Mouse (Mus musculus): ENCODE measurements around the gene Atp11c.
A peak's percentile ranks its signal among the peaks of the same experiment; 100 is the strongest.

Gene Atp11c

DNA sequence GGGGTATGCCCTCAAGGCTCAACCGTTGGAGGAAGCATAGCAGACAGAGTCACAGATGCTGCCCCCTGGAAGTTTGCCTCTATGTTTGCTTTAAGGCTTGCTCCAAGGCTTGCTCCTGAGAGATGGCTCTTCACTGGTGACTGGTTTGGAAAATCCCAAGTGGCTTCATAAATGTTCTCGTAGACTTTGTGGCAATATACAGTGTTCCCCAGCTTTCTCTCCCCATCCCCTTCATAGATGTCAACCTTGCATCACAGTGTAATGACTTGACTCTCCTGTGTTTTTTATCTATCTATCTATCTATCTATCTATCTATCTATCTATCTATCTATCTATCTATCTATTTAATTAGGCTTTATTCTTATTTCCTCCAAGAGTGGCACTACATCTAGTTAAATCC is at the start of gene Atp11c:
TSS of gene Atp11c (minus strand) at position 101 of the 400 bp plus-strand sequence.
- DNase-seq: no peak

DNA sequence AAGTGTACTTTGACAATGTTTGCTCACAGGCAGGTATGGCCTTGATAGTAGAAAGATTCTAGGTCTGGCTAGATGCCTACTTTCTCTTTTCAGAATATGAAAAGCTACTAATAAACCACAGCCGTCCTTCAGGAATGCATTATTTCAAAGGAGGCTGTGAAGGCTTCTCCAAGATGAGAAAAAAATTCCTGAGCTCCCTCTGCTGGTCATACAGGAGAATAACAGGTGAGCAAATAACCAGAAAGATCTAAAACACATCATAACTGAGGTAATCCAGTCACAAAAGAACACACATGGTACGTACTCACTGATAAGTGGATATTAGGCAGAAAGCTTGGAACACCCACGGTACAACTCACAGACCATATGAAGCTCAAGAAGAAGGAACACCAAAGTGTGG is 16.7 kb upstream of the Atp11c start:
- peak; percentile 50 for DNase-seq

- no peak for DNase-seq
Measured at GRCm38 (mm10) chrX:60570539-60570938, 22.0 kb downstream of the Atp11c start.

GRCm38 (mm10) chrX:60569047-60569446 is 23.5 kb downstream of the Atp11c start:
- DNase-seq: no peak

- no peak for DNase-seq
Measured at GRCm38 (mm10) chrX:60555242-60555641, 37.3 kb downstream of the Atp11c start.

GRCm38 (mm10) chrX:60547444-60548304 is 44.8 kb downstream of the Atp11c start:
- DNase-seq: peak; percentile 60

DNA sequence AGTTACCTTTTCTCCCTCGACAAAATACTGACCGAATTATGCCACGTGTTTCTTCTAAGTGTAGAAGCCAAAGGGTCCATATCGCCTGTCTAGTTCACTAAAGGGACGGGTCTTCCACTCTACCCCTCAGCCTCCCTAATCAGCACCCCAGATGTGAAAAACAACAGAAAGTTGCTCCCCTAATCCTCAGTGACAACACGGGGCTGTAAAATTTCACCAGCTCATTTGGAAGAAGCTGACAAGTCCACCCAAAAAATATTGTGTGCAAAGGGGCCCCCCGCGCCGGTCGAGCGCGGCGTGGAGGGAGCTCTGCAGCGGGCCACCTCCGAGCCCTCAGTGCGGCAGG is 45.4 kb downstream of the Atp11c start:
- DNase-seq: no peak

DNA sequence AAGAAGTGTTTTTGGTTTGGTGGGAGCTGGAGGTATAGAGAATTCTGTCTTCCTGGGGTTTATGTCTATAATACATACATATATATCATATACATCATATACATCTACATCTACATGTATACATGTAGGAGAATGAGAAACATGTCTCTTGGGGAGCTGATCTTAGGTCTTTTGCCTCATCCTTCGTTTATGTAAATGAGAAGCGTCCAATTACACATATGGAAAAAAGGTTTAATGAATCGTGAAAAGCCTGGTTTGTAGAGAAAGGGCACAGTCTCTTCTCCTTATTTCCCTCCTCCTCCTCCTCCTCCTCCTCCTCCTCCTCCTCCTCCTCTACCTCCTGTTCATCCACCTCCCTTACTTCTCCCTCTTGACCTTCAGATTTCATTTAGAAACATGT is 46.6 kb downstream of the Atp11c start:
- DNase-seq: peak; percentile 24

DNA sequence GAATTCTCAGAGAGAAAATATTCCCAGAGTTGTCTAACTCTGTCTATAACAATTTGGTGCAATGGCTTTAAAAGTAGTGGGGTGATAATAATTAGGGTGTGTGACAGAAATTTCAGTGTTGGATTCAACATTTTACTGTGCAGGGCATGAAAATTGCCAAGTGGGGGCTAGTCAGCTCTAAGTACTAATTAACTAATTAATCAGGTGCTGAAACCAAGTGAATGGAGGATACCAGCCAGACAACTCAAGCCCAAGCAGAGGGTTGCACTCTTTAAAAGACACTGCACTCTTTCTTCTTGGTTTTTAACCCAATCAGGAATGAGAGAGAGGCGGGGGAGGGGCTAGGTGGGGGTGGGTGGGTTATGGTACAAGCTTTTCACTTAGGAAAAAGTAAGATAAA is 47.1 kb downstream of the Atp11c start:
- peak; percentile 6 for DNase-seq

- DNase-seq: peak; percentile 27
Measured at GRCm38 (mm10) chrX:60544098-60544497, 48.4 kb downstream of the Atp11c start.

- no peak for DNase-seq
Measured at GRCm38 (mm10) chrX:60542901-60543300, 49.6 kb downstream of the Atp11c start.

DNA sequence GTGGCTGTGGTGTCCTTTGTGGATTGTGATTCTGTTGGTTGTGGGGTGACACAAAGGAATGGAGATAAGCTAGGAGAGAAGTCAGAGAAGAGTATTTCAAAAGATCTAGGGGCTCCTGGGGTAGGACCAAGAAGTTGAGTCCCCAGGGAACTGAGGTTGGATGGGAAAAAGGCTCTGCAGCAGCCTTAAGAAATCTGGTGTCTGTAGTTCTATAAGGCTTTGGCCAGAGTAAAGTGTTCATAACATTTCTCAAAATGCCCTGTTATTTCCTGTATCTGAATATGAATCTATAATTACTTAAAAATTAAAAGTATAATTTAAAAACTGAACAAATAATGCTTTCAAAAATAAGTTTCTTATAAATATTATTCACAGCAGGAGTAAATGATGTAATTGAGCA is 53.3 kb downstream of the Atp11c start, which contains the start of gene Gm7073:
TSS of gene Gm7073 (minus strand) at position 101 of the 400 bp plus-strand sequence.
- DNase-seq: no peak

DNA sequence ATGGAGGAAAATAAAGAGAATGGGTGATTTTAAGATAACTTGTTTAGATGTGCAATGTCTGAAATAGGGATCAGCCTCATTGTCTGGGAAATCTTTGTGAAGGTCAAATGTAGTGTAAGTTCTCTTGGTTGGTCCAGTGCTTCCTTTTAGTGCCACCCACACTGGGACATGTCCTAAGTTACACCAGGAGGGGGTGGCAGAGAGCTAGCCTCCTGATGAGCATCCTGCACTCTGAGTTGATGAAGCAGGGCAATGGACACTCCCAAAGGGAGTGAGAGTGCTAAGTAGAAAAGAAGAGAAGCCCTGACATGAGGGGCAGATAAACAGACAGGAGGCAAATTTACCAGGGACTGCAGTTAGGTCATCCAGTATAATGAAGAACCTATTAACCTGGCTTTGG is 88.5 kb downstream of the Atp11c start:
- peak; percentile 60 for DNase-seq

DNA sequence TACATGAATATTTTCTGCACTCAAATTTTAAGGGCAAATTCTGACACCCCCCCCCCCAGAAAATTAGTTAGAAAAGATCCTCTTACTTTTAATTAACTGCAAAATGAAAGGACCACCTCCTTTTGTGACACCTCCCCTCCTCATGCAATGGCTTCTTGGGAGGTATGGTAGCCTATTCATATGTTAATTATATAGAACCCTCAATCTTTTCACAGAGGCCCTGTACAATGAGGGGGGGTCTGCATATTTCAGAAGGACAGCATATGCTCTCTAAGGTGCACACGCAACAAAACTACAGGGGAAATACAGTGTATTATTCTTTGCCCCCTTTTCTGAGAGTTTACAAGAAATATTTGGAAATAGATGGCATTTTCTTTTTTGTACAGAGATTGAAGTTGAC is 94.7 kb downstream of the Atp11c start:
- peak; percentile 9 for DNase-seq

GRCm38 (mm10) chrX:60495308-60495707 is 97.2 kb downstream of the Atp11c start:
- no peak for DNase-seq

GRCm38 (mm10) chrX:60463786-60464185 is 128.7 kb downstream of the Atp11c start:
- DNase-seq: peak; percentile 44

- peak; percentile 24 for DNase-seq
Measured at GRCm38 (mm10) chrX:60414563-60415111, 177.9 kb downstream of the Atp11c start.

GRCm38 (mm10) chrX:60405681-60406080 is 186.8 kb downstream of the Atp11c start:
- DNase-seq: peak; percentile 9

DNA sequence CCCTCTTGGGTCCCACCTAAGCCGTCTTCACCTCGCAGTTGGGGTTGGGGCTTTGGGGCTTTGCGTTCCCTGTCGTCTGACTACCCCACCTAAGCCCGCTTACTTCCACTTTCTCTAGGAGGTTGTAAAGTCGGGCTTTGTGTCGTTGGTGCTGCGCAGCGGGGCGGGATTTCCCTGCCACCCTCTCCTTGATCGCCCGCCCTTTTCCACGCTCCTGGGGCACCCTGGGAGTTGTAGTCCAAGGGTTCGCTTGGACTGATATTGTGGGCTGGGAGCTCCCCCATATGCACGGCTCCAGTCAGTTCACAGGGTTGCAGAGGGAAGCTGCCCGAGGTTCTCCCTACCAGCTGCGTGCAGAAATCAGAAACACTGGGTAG is 187.8 kb downstream of the Atp11c start:
- DNase-seq: peak; percentile 93

GRCm38 (mm10) chrX:60403764-60404667 is 188.5 kb downstream of the Atp11c start:
- DNase-seq: peak; percentile 75

GRCm38 (mm10) chrX:60403062-60403763 is 189.3 kb downstream of the Atp11c start:
- DNase-seq: no peak

- no peak for DNase-seq
Measured at GRCm38 (mm10) chrX:60394292-60394691, 198.2 kb downstream of the Atp11c start.

DNA sequence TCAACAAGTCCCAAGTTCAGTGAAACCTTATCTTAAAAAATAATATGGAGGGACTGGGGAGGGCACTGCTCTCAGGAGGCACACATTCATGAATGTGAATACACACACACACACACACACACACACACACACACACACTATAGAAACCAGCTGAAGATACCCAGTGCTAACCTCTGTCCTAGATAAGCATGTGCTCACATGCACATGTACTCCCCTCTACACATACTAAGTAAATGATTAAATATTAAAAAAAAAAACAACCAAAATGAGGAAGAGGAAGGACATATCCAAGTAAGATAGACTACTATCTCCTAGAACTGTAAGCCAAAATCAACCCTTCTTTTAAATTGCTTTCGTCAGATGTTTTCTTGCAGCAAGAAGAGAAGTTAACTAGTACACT is 205.6 kb downstream of the Atp11c start:
- DNase-seq: no peak
